Mouse (Mus musculus) CD4-positive, CD25-positive, alpha-beta regulatory T cell, adult 2 months (primary cell): Measurements from ENCODE around the gene Rasgef1c.
A peak's percentile ranks its signal among the peaks of the same experiment; 100 is the strongest.

ENCODE experiments used
- DNase-seq: peaks from one replicate; pipeline ENCODE4 v3.0.0-alpha.2; 2012; ENCODE audit warnings: low read depth, low spot score

Rasgef1c gene

DNA sequence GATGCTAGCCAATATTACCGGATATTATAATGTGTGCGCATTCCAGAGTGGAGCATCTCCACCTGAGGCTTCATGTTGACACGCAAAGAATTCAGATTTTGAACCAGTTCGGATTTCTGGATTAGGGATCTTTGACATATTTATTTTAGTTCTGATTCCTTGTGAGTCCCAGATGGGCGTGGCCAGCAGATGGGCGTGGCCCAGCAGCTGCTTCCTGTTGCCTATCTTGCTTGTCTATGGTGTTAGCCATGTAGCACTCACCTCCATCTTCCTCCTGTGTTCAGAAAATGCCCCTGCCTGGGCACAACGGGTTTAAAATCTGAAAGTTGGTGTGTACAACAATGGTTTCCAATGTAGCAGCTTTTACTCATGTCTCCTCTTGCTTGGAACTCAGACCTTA, 24.5 kb downstream of the Rasgef1c start:
- DNase-seq: peak; percentile 3

- no peak for DNase-seq
These were observed 25.5 kb downstream of the Rasgef1c start for GRCm38 (mm10) chr11:49927169-49927568.

GRCm38 (mm10) chr11:49927670-49928069, 26.0 kb downstream of the Rasgef1c start:
- DNase-seq: no peak

DNA sequence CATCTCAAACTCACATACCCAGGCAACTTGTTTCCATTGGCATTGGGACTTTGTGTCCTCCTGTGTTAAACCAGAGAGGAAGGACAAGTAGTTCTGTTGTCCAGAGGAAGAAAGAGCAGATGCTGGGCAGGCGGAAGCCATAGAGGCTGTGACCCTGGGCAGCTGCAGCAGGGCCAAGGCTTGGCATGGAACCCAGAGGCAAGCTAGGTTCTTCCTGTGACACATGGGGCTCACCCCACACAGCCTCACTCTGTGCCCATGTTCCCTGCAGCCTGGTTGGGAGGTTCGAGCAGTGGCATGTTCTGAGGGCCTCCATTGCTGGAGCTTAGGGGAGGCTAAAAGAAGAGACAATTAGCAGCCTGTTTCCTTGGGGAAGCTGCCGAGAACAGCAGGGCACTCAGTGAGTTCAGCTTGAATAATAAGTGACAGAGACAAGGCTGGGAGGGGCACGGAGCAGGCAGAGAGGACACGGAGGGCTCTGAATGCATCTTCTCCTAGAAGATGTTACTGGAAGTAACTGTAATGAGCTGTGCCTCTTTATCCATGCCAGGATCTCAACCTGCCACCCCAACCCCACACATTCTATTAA, 29.5 kb downstream of the Rasgef1c start:
- no peak for DNase-seq

- DNase-seq: no peak
These were observed 30.2 kb downstream of the Rasgef1c start for GRCm38 (mm10) chr11:49931853-49932252.

DNA sequence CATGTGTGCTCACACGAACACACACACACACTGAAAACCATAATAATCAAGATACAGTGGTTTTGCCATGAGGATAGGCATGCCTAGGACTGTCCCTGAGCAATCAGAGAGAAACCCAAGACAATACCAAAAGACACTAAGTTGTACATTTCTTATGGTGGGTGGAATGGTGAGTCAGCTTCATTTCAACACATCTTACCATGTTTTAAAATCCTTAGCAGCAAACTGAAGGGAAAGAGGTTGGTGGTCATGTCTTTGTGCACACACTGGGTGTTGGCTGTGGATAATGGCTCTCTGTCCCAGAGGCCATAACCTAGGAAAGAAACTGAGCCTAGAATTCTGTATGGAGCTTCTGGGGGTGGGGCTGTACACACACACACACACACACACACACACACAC, 32.2 kb downstream of the Rasgef1c start:
- DNase-seq: no peak

GRCm38 (mm10) chr11:49934322-49934721, 32.7 kb downstream of the Rasgef1c start:
- DNase-seq: no peak

DNA sequence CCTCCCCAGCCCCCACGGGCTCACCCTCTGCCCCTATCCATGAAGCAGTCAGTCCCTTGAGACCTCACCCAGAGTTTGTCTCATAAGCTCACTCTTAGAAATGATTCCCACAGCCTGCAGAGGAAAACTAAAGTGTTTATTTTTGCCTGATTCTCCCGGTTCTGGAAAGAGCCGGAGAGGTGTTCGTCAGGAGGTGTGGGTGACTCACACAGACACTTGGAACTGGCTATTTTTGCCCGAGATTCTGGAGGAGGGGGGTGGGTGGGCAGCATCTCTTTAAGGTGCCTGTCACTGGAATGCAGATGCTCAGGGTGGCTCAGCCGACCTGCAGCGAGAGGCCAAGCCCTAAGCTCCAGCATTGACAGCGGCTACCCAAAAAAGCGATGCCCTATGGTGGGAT, 34.8 kb downstream of the Rasgef1c start:
- no peak for DNase-seq

- DNase-seq: no peak
These were observed 36.1 kb downstream of the Rasgef1c start for GRCm38 (mm10) chr11:49937779-49938178.

DNA sequence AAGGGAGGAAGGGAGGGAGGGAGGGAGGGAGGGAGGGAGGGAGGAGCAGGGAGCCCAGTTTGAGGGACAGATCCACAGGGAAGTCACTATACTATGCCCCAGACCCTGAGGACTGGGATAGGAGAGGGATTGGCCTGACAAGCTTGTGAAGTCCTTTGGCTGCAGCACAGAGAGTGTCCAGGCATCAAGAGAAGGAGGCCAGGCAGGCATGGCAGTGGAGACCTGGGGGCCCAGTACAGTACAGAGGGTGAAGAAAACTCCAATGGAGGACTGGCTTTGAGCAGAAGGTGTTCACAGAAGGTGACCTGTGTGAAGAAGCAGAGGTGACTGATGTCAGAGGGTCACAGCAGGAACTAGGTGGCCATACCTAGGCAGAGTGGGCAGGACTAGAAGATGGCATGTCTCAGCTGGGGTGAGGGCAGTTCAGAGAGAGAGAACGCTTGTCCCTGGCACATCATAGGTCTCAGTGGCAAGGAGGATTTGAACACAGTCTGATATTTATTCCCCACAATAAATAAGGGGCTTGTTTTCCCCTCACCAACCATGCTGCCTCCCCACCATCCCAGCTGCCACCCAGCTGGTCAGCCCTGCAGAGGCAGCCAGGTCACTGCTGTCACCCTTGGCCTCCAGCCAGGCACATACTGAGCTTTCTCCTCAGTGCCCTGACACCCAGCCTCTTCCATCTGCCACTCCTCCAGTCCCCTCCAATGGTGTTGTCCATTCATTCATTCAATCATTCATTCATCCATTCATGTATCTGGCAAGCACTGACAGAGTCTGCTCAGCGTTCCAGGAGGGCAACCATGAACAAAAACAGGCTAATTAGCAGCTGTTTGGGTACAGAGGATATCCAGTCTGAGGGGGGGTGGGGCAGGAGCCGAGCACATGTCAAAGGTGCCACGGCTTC, 36.9 kb downstream of the Rasgef1c start:
- no peak for DNase-seq

DNA sequence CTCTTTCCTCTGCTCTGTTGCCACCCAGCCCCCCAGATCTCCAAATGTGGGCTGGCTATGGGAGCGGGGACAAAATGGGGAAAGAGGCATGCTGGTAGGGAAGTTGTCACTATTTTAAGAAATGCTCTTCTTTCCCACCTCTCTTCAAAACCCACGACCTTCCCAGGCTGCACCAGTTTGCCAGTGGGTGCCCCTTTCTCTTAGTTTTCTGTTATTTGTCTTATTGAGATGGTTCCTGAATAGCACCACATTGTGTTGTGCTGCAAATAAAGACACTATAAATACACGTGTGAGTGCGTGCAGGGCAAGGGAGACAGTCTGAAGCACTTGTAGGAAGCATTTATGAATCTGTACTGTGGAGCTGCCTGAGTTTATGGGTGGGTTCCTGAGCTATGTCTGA, 41.2 kb downstream of the Rasgef1c start:
- DNase-seq: no peak

- DNase-seq: no peak
These were observed 42.3 kb downstream of the Rasgef1c start for GRCm38 (mm10) chr11:49943901-49944300.

DNA sequence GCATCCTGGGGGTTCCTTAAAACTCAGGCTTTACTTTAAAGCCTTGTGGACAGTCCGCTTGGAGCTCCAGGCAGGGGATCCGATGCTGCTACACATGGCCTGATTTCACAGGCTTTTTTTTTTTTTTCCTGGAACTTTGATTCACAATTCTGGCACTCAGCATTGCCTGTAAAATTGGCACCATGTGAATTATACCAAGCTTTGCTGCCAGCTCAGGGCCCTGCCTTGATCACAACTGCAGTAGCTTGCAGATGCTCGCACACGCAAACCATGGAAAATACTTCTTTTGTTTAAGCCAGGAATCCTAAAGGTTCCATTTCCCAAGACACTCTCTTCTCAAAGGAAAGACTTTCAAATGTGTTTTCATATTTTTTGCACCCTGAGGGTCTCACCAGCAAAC, 44.1 kb downstream of the Rasgef1c start:
- no peak for DNase-seq

- no peak for DNase-seq
These were observed 48.2 kb downstream of the Rasgef1c start for GRCm38 (mm10) chr11:49949839-49950238.

- no peak for DNase-seq
These were observed 52.0 kb downstream of the Rasgef1c start for GRCm38 (mm10) chr11:49953616-49954015.

DNA sequence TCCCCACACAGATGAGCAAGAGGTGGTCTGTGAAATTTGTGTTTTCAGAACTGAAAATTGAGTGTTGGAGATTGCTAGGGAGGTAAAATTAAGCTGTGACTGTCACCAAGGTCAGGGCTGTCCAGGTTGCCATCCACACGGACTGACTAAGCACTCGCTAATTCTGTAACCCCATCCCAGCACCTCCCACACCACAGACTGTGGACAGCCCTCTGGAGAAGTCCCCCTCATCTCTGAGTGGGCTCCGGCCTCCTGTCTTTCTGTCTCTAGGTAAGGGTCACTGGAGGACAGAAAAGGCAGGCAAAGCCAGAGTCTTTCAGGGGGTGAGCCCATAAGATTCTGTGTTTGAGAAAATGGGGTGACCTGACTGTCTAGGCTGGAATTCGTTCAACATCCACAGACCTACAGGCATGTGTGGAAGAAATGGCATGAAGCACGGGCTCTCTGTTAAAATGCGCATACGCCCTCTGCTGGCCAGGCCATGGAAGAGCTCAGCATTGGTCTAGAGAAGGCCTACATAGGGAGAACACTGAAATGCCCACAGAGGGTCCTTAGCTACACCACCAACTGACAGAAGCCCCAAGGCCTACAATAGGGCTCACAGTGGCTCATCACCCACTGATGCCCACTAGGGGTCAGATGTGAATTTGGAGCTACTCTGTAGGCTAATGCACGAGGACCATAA, 54.1 kb downstream of the Rasgef1c start:
- DNase-seq: peak; percentile 77

- no peak for DNase-seq
These were observed 56.4 kb downstream of the Rasgef1c start for GRCm38 (mm10) chr11:49958017-49958416.

DNA sequence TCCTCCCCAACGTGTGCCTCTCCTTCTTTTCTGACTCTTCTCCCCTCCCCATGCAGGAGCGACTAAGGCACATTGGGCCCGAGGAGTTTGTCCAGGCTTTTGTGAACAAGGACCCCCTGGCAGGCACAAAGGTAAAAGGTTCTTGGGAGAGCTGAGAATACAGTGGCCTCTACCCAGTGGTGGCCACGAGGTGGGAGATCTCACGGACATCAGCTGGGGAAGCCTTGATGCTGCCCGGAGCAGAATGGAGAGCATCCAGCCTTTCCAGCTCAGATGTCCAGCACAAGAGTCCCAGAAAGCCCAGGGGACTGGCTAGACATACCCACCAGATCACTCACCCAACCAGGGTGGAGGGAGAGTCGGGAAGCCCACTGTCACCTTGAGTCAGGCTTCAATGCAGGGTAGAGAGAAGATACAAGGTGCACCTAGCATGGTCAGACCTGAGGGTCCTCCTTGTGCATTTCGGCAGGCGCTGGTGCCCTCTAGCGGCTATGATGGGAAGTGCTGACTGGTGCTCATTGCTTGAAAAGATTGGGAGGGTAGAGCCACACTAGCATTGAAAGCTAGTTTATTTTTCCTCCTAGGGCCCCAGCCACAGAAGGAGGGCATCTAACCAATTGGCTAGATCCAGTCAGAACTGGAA, 59.6 kb downstream of the Rasgef1c start:
- peak; percentile 82 for DNase-seq

DNA sequence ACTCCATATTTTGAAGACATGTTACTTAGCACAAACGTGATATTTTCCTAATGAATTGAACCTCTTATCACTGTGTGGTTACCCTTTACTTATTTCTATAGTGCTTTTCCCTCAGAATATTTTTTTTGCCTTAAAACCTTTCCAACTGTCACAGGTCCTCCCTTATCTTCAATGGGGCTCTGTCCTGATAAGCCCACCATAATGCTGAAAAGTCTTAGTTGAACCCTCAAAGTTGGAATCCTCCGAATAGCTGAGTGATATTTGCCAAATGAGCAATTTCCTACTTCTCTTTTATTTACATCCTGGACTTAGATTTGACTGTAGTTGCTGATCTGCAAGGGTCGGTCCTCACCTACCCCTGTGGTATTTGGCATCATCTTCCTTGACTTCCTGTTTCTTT, 63.7 kb downstream of the Rasgef1c start:
- DNase-seq: no peak

DNA sequence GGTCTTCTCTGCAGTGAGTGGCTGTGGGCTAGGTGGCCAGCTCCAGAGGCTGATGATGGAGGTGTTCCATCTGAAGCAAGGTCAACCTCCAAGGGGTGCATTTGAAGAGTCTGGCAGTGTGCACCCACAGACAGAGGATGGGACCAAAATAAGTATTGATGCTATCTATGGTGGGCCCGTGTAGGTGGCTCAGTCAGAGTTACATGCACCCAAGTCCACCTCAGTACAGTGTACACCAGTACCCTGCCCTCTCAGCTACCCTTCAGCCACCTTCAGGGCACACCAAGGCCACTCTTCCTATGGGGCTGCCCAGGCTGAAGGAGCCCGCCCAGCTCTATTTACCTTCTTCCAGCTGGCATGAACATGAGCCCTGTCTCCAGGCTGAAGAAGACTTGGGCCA, 68.1 kb downstream of the Rasgef1c start:
- DNase-seq: no peak

- no peak for DNase-seq
These were observed 72.2 kb downstream of the Rasgef1c start for GRCm38 (mm10) chr11:49973657-49974340.
